Mouse (Mus musculus): ENCODE results near the gene Serinc5. TPM values are rescaled to one million over a fixed set of nuclear protein-coding genes. Genes with fewer than 3 reads are reported as not detected.

Serinc5 gene
- polyA plus RNA-seq, 1 experiment from 2014 or later: 14.1 TPM

Other genes starting within 250 kb of the Serinc5 start
- 0.99 and 1.4 TPM in 2 replicates for gene Ankrd34b, start 185.2 kb upstream of the Serinc5 start, polyA plus RNA-seq (2015; fragmentation: Nextera tagmentation; extraction: Ambion mirVana)
- 0.17 and 0.22 TPM in 2 replicates for gene Fam151b, start 127.1 kb upstream of the Serinc5 start, polyA plus RNA-seq (2015; fragmentation: Nextera tagmentation; extraction: Ambion mirVana)
- 11.3 and 12.3 TPM in 2 replicates for gene Zfyve16, start 80.2 kb upstream of the Serinc5 start, polyA plus RNA-seq (2015; fragmentation: Nextera tagmentation; extraction: Ambion mirVana)
- gene Spz1, start 34.9 kb upstream of the Serinc5 start, polyA plus RNA-seq (2015; fragmentation: Nextera tagmentation; extraction: Ambion mirVana): not detected in 2 replicates
- 2.8 TPM in 2 replicates for gene Thbs4, start 183.7 kb downstream of the Serinc5 start, polyA plus RNA-seq (2015; fragmentation: Nextera tagmentation; extraction: Ambion mirVana)
- 3.8 and 4.2 TPM in 2 replicates for gene Mtx3, start 233.7 kb downstream of the Serinc5 start, polyA plus RNA-seq (2015; fragmentation: Nextera tagmentation; extraction: Ambion mirVana)

All from midbrain, embryonic 13.5 days (tissue).